Mouse (Mus musculus): ENCODE data around the gene Has1.

Has1 gene

GRCm38 (mm10) chr17:17855064-17855838, at the start of gene Has1:
TSS of gene Has1 (minus strand) at chr17:17855205.
- no peak for DNase-seq (ENCODE audit: low spot score in 2 of 2)

GRCm38 (mm10) chr17:17900768-17901167, 45.8 kb upstream of the Has1 start:
- DNase-seq (ENCODE audit: low spot score in 2 of 2) = peak; percentile 3 to 13

- DNase-seq (ENCODE audit: low spot score in 2 of 2) = no peak
Observed at GRCm38 (mm10) chr17:17899268-17899667, 44.3 kb upstream of the Has1 start.

GRCm38 (mm10) chr17:17896039-17896438, 41.0 kb upstream of the Has1 start:
- DNase-seq (ENCODE audit: low spot score in 2 of 2) = peak in 1 of 2 experiments; percentile 14

- no peak for DNase-seq (ENCODE audit: low spot score in 2 of 2)
Observed at GRCm38 (mm10) chr17:17889732-17890425, 34.9 kb upstream of the Has1 start.

GRCm38 (mm10) chr17:17887774-17888248, 32.8 kb upstream of the Has1 start, which contains the start of the genes Fpr2 and Fpr3:
TSS of gene Fpr2 (plus strand) at chr17:17887824.
TSS of gene Fpr3 (plus strand) at chr17:17887852.
- DNase-seq (ENCODE audit: low spot score in 2 of 2) = no peak

GRCm38 (mm10) chr17:17883840-17884239, 28.8 kb upstream of the Has1 start, which contains the start of gene Fpr1:
TSS of gene Fpr1 (minus strand) at chr17:17883940.
- no peak for DNase-seq (ENCODE audit: low spot score in 2 of 2)

- no peak for DNase-seq (ENCODE audit: low spot score in 2 of 2)
Observed at GRCm38 (mm10) chr17:17882672-17883071, 27.7 kb upstream of the Has1 start.

GRCm38 (mm10) chr17:17879347-17879746, 24.3 kb upstream of the Has1 start:
- no peak for DNase-seq (ENCODE audit: low spot score in 2 of 2)

- no peak for DNase-seq (ENCODE audit: low spot score in 2 of 2)
Observed at GRCm38 (mm10) chr17:17871697-17872096, 16.7 kb upstream of the Has1 start.

GRCm38 (mm10) chr17:17870892-17871550, 16.0 kb upstream of the Has1 start:
- DNase-seq (ENCODE audit: low spot score in 2 of 2) = no peak

GRCm38 (mm10) chr17:17866801-17867469, 11.9 kb upstream of the Has1 start:
- DNase-seq (ENCODE audit: low spot score in 2 of 2) = no peak

- no peak for DNase-seq (ENCODE audit: low spot score in 2 of 2)
Observed at GRCm38 (mm10) chr17:17865168-17865567, 10.2 kb upstream of the Has1 start.

GRCm38 (mm10) chr17:17862360-17862759, 7.4 kb upstream of the Has1 start:
- DNase-seq (ENCODE audit: low spot score in 2 of 2) = no peak

- DNase-seq (ENCODE audit: low spot score in 2 of 2) = no peak
Observed at GRCm38 (mm10) chr17:17860110-17860509, 5.1 kb upstream of the Has1 start.

- DNase-seq (ENCODE audit: low spot score in 2 of 2) = no peak
Observed at GRCm38 (mm10) chr17:17857446-17857845, 2.4 kb upstream of the Has1 start.

GRCm38 (mm10) chr17:17856612-17857011, 1.6 kb upstream of the Has1 start:
- DNase-seq (ENCODE audit: low spot score in 2 of 2) = no peak

GRCm38 (mm10) chr17:17849906-17850712, 4.9 kb downstream of the Has1 start:
- DNase-seq (ENCODE audit: low spot score in 2 of 2) = no peak

- DNase-seq (ENCODE audit: low spot score in 2 of 2) = no peak
Observed at GRCm38 (mm10) chr17:17848988-17849387, 6.0 kb downstream of the Has1 start.

- no peak for DNase-seq (ENCODE audit: low spot score in 2 of 2)
Observed at GRCm38 (mm10) chr17:17845187-17846027, 9.6 kb downstream of the Has1 start.

Data from natural killer cell, adult 2 months (primary cell).